In genomic region chr1:162639051-162639750, GRCm38 (mm10) we compare ENCODE assay signal across 31 mouse cellular contexts. TPM values are rescaled to one million over a fixed set of nuclear protein-coding genes. Genes with fewer than 3 reads are reported as not detected.
A peak's percentile ranks its signal among the peaks of the same experiment; 100 is the strongest.
DNase-seq lines count a peak whose midpoint lies in the region; ATAC-seq lines count a peak whose summit lies in the region.
"Had no signal": no experiment of that assay in that cellular context is flagged by ENCODE, and none has a peak within 500 bp of the region (broad histone marks: within the 10 kb centered on the region; RNA-seq: fewer than 3 reads in every experiment).

Gene Myoc, plus strand, starts transcription at chr1:162639155.

- no peak within 1 kb of the TSS for H3K4me3 ChIP-seq in hindbrain, embryonic 13.5 days
- H3K4me3 ChIP-seq in hindbrain, embryonic 12.5 days, result no peak within 1 kb of the TSS
- H3K4me3 ChIP-seq: embryonic facial prominence, embryonic 15.5 days; heart, embryonic 13.5 days; hindbrain, embryonic 10.5 days; left cerebral cortex, adult 2 months; limb, embryonic 10.5 days; liver, embryonic 15.5 days; midbrain, embryonic 15.5 days; myocyte had no signal

- H3K36me3 ChIP-seq in hindbrain, embryonic 13.5 days, result no peaks in the 10 kb centered on the region
- H3K36me3 ChIP-seq in hindbrain, embryonic 12.5 days, result no peaks in the 10 kb centered on the region
- H3K36me3 ChIP-seq: embryonic facial prominence, embryonic 15.5 days; heart, embryonic 13.5 days; hindbrain, embryonic 10.5 days; limb, embryonic 10.5 days; liver, embryonic 15.5 days; midbrain, embryonic 15.5 days had no signal

- H3K4me1 ChIP-seq in hindbrain, embryonic 13.5 days (replicated peaks), result 0 out of 2 replicates have a peak, but pooled peaks cover 6% of the 10 kb centered on the region
- H3K4me1 ChIP-seq in hindbrain, embryonic 12.5 days, result 0 out of 2 replicates have a peak, but pooled peaks cover 2% of the 10 kb centered on the region
- H3K4me1 ChIP-seq: embryonic facial prominence, embryonic 15.5 days; heart, embryonic 13.5 days; liver, embryonic 15.5 days; midbrain, embryonic 15.5 days had no signal

- H3K4me2 ChIP-seq in hindbrain, embryonic 13.5 days, result no peak within 1 kb of the TSS
- no peak within 1 kb of the TSS for H3K4me2 ChIP-seq in hindbrain, embryonic 12.5 days (replicated peaks)
- H3K4me2 ChIP-seq: embryonic facial prominence, embryonic 15.5 days; heart, embryonic 13.5 days; liver, embryonic 15.5 days; midbrain, embryonic 15.5 days had no signal

- 0 out of 2 replicates have a peak, but pooled peaks have one; percentile 9 for ATAC-seq in hindbrain, embryonic 13.5 days (ENCODE audit: low FRiP score)
- ATAC-seq in hindbrain, embryonic 12.5 days (ENCODE audit: low FRiP score), result no peak
- ATAC-seq: activated CD4-positive, CD25-positive, alpha-beta regulatory T cell, adult 4 months; forebrain, embryonic 14.5 days; lung, postnatal 0 days; midbrain, embryonic 15.5 days had no signal

- no peaks in the 10 kb centered on the region for H3K9me3 ChIP-seq in hindbrain, embryonic 13.5 days
- H3K9me3 ChIP-seq in hindbrain, embryonic 12.5 days (replicated peaks), result no peaks in the 10 kb centered on the region
- H3K9me3 ChIP-seq: embryonic facial prominence, embryonic 15.5 days; hindbrain, embryonic 10.5 days; limb, embryonic 10.5 days; liver, embryonic 15.5 days; midbrain, embryonic 15.5 days had no signal

- 90% methylated on average over 10 of the region's 10 CpGs for WGBS in hindbrain, embryonic 13.5 days
- 85% methylated on average over 10 of the region's 10 CpGs for WGBS in hindbrain, embryonic 12.5 days

- peak; percentile 17 for DNase-seq in gastrocnemius, postnatal 10 days
- peak; percentile 25 to 27 for DNase-seq in heart, adult 9 months (ENCODE audit: low spot score in 2 of 2)
- peak; percentile 61 for DNase-seq in skeletal muscle tissue, adult 2 months (ENCODE audit: low read depth, low spot score)
- DNase-seq in natural killer cell, adult 2 months (ENCODE audit: low spot score in 2 of 2), result no peak
- DNase-seq in layer of hippocampus, adult 9-11 months, result no peak
- DNase-seq: adrenal gland, adult 8-10 months; cerebellum, adult 2 months; kidney, adult 11 months; kidney, postnatal 4 days; liver; right cerebral cortex, postnatal 4 days; thymus, adult 2 months; thymus, postnatal 4 days had no signal

- no peaks in the 10 kb centered on the region for H3K27me3 ChIP-seq in hindbrain, embryonic 13.5 days
- no peaks in the 10 kb centered on the region for H3K27me3 ChIP-seq in hindbrain, embryonic 12.5 days
- H3K27me3 ChIP-seq: embryonic facial prominence, embryonic 15.5 days; heart, embryonic 13.5 days; liver, embryonic 15.5 days; midbrain, embryonic 15.5 days had no signal

- no peak within 1 kb of the TSS for H3K9ac ChIP-seq in hindbrain, embryonic 13.5 days
- no peak within 1 kb of the TSS for H3K9ac ChIP-seq in hindbrain, embryonic 12.5 days
- H3K9ac ChIP-seq: embryonic facial prominence, embryonic 15.5 days; heart, embryonic 13.5 days; liver, embryonic 15.5 days; midbrain, embryonic 15.5 days had no signal

- no peak within 1 kb of the TSS for H3K27ac ChIP-seq in hindbrain, embryonic 13.5 days
- H3K27ac ChIP-seq in hindbrain, embryonic 12.5 days, result no peak within 1 kb of the TSS
- H3K27ac ChIP-seq: embryonic facial prominence, embryonic 15.5 days; heart, embryonic 13.5 days; hindbrain, embryonic 10.5 days; left cerebral cortex, adult 2 months; limb, embryonic 10.5 days; liver, embryonic 15.5 days; macrophage; midbrain, embryonic 15.5 days; stomach, postnatal 0 days had no signal

RNA-seq across cellular contexts. Expression of gene Myoc, which starts in this region (rescaled TPM):
- not detected in 2 replicates for polyA plus RNA-seq in hindbrain, embryonic 13.5 days (2015; fragmentation: Nextera tagmentation; extraction: Ambion mirVana)
- not detected in 2 replicates for polyA plus RNA-seq in hindbrain, embryonic 12.5 days (2016; fragmentation: Nextera tagmentation; extraction: Ambion mirVana)
- total RNA-seq in gastrocnemius, postnatal 10 days (2021), result 10 to 100 TPM; 15.2 to 16.8 TPM
- total RNA-seq: MEL had no signal
- polyA plus RNA-seq: activated CD4-positive, CD25-positive, alpha-beta regulatory T cell, adult 4 months; C2C12; forebrain, embryonic 14.5 days; heart, embryonic 13.5 days; limb, embryonic 10.5 days; liver, embryonic 15.5 days; macrophage; midbrain, embryonic 15.5 days; myocyte; neural tube, embryonic 14.5 days; stomach, postnatal 0 days had no signal

Comparison
In these comparisons a context has a peak if more than half of its experiments do, and no peak if none do; other contexts are left out.
1. Peak in ATAC-seq in hindbrain, embryonic 13.5 days; RNA of the gene not detected or under 1 TPM.
2. DNase-seq: peak in gastrocnemius, postnatal 10 days (single experiment), heart, adult 9 months (2 of 2) and skeletal muscle tissue, adult 2 months (single experiment); none in natural killer cell, adult 2 months (0 of 2) and layer of hippocampus, adult 9-11 months (single experiment).